Mouse (Mus musculus) right cerebral cortex, postnatal 14 days (tissue): ENCODE results near the gene Nkx2-1.
"Not testable (repeated sequence)": the region's sequence is repeated elsewhere in the genome, so short reads cannot be mapped to it uniquely, and the experiment has no call there.

Experiments used
- DNase-seq: peaks from one replicate; pipeline ENCODE4 v3.0.0; 2022

Gene Nkx2-1

GRCm38 (mm10) chr12:56536884-56537265, at the start of gene Nkx2-1:
Nkx2-1 (minus strand) TSS chr12:56536908.
- DNase-seq: no peak

DNA sequence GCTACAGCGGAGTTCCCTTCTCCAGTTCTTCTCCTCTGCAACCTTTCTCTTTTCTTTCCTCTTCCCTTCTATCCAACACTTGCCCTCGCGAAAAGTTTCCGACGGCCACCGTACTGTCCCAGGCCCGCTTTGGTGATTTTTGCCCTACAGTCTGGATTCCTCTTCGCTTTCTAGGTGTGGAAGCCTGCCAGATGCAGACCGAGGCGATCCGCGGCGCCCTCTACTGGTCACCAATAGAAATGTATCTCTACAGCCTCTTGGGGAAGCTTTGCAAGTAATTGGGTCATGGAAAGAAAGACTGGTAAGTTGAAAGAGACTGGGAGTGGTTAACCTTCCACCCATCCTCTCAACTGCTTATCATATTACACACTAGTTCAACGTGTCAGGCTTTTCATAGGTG, 4.4 kb upstream of the Nkx2-1 start:
- peak; percentile 77 for DNase-seq

DNA sequence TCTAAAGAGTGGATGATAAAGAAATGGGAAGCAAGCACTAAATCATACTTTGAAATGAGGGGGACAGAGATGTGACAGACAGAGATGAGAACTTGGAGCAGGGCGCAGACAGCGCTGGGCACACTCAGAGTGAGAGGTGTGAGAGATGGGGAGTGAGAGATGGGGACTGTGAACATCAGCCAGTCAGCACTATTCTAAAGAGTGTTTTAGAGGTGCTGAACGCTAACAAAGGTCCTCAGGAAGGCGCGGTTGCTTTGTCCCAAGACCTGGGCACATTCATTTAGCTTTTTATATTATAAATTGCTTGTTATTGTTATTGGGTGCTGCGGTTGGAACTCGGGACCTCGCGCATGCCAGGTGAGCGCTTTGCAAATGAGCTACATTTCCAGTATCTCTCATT, 3.9 kb upstream of the Nkx2-1 start:
- DNase-seq: no peak

GRCm38 (mm10) chr12:56538601-56539000, 1.9 kb upstream of the Nkx2-1 start:
- DNase-seq: no peak

DNA sequence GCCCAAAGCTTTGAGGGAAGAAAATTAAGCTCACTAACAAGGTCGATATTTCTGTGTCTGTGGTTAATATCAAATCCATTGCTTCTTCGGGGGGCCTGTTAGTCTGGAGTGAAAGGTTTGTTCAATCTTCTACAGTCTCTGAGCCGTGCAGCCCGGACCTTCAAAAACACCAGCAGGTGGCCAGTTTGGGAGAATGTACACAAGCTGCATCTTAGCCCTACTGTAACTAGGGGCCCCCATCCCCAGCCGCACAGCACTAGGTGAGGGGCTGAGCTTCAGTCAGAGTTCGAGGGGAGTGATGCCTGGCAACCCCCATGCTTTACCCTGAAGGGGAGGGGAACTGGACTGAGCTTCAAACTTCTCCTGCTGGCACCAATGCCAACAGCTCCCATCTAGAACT, 1.2 kb upstream of the Nkx2-1 start:
- no peak for DNase-seq

DNA sequence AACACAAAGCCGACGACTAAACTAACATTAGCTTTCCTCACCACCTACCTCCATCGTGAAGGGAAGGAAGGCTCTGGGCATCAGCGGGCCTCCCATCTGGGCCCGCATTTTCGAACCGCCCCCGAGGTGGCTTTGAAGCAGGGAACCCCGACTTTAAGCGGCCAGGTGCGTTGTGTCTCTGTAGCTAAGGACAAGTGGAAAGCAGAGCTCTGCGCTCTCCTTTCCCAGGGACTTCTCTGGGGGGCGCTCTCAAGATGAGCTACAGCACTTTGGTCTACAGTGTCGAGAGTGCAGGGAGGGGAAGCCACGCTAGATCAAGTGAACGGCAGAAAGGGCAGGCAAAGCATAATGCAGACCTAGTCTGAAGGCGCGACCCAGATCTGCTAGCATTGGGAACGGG, 634 bp upstream of the Nkx2-1 start:
- DNase-seq: no peak

- no peak for DNase-seq
These were observed 379 bp downstream of the Nkx2-1 start for GRCm38 (mm10) chr12:56536174-56536883.

DNA sequence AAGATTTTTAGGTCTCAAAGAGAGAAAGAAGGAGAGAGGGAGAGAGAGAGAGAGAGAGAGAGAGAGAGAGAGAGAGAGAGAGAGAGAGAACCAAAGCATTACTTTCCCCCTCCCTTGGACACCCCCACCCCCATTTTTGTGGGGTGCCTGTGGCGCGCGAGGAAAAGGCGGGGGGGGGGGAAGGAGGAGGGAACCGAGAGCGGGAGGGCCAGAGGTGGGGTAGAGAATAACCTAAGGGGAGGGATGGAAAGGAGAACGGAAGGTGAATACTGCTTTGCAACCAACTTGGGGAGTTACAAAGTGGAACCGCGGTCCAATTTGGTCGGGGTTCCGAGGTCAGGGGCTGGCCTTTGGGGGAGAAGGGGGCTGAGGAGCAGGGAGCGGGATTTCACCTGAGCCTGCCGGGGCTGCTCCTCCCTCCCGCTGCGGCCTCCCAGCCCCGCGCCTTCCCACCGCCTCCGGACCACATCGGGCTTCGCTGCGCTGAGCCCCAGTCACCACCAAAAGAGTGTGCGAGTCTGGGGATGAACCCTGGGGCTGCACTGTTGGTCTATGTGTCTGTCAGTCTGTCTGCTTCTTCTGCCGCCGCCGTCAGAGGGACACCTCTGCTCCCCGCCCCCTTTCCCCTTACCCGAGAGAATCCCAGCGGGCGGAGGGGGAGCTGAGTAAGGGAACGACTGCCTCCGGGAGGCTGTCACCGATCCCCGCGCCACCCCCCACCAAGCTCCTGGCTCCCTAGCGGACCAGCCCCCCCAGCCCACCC, 1.1 kb downstream of the Nkx2-1 start:
- DNase-seq: no peak

DNA sequence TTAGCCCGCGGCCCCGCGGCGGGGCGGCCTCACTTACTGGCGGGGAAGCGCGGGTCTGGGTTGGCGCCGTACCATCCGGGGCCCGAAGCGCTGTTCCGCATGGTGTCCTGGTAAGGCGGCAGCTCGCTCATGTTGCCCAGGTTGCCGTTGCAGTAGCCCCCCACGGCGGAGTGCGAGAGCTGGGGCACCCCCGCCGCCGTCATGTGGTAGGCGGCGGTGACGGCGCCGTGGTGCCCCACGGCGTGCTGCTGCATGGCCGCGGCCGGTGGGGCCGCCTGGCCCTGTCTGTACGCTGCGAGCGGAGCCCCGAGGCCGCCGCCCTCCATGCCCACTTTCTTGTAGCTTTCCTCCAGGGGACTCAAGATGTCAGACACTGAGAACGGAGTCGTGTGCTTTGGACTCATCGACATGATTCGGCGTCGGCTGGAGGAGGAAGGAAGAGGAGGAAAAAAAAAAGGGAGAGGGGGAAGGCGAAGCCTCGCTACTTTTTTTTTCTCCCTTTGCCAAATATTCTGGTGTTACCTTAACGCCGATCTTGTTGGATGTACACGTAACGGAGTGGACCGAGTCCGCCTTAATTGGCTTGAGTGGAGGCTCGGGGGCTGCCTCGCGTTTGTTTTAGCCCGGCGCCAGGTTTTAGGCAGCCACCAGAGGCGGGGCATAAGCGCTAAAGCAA, 1.9 kb downstream of the Nkx2-1 start:
- no peak for DNase-seq

DNA sequence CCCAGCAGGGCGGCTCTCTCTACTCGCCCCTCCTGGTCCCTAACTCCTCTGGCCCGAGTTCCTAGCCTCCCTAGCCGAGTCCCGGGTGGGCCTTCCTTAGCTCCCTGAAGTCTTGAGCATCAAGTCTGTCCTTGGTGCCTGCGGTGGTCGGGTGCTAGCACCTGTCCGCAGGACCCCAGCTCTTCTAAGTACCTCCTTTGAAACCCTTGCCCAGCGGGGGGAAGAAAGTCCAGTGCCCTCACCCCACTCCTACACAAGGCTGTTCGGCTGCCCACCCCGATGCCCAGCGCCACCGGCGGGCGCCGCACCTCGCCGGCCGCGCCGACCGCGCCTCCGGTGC, 2.4 kb downstream of the Nkx2-1 start:
- DNase-seq: no peak

GRCm38 (mm10) chr12:56533501-56534310, 3.0 kb downstream of the Nkx2-1 start:
- no peak for DNase-seq

DNA sequence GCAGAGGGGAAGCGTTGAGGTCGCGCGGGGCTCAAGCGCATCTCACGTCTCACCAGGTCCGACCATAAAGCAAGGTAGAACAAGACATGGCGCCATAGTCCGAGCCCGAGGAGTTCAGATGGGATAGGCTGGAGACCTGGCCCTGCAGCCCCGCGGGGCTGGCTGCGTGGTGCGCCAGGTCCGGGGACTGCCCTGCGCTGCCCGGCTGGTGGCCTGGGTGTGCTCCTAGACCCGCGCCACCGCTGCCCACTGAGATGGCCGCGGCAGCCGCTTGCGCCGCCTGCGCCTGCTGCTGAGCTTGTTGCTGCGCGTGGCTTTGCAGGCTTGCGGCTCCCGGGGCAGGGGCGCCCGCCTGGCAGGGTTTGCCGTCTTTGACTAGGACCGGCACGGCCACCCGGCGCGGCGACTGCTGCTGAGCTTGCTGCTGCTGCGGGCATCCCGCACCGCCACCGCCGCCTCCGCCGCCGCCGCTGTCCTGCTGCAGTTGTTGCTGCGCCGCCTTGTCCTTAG, 3.7 kb downstream of the Nkx2-1 start:
- no peak for DNase-seq

- no peak for DNase-seq
These were observed 4.6 kb downstream of the Nkx2-1 start for GRCm38 (mm10) chr12:56532142-56532541.

GRCm38 (mm10) chr12:56531051-56531620, 5.6 kb downstream of the Nkx2-1 start:
- DNase-seq: no peak

- DNase-seq: no peak
These were observed 6.8 kb downstream of the Nkx2-1 start for GRCm38 (mm10) chr12:56529931-56530330.

GRCm38 (mm10) chr12:56528881-56529681, 7.6 kb downstream of the Nkx2-1 start:
- DNase-seq: no peak

DNA sequence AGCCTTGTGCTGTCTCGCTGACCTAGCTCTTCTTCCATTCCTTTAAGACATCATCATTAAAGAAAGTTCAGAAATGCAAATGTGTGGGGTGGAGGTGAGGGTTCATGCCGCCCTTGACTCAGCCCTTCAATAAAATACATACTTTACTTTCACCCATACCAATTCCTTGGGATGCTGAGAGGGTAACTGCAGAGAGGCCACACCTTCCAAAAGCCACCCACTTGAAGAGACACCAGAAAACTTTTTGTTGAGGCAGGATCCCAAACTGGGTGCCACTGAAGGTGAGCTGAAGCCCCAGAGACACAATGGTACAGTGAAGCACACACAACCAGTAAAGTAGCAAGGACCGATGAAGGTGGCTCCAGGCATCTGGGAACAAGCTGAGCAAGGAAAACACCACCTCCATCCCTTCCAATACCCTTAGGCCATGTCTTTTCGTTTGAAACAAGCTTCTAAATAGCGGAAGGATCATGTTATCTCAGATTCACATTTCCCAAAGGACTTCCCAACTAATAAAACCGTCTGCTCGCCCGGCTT, 8.6 kb downstream of the Nkx2-1 start:
- DNase-seq: no peak

DNA sequence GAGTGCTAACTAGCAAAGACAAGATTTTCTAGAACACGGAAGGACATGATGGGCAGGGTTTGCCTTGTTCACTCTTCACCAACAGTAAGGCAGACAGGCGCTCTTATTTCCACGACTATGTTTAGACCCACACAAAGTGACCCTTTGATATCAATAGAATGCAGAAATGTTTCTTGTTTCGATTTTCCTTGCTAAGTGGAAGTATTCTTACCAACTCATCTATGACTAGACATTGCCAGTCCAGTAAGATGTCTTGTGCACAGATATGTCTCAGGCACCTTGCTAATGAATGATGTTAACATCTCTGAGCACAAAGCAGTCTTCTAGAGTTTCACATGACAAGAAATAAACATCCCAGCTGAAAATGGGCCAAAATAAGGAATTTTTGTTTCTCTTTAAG, 9.6 kb downstream of the Nkx2-1 start:
- no peak for DNase-seq

DNA sequence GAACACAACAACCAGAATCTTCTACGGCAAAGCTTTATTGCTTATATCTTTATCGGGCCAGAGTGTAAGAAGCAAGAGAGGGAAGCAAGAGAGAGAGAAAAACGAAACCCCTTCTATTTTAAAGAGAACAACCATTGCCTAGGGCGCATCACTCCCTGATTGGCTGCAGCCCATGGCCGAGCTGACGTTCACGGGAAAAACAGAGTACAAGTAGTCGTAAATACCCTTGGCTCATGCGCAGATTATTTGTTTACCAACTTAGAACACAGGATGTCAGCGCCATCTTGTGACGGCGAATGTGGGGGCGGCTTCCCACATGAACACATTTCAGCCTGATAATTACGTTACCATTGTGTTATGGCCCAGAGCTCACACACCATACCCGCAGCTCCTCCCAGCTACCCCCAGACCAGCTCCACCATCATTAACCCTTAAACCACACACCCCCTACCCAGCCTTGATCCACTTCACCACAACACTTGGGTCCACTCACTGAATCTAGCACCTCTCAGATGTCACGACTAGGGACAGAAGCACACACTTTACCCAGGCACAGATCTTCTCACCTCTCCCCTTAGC, 11.4 kb downstream of the Nkx2-1 start:
- not testable (repeated sequence) for DNase-seq

GRCm38 (mm10) chr12:56524201-56524600, 12.5 kb downstream of the Nkx2-1 start:
- no peak for DNase-seq

GRCm38 (mm10) chr12:56522191-56522590, 14.5 kb downstream of the Nkx2-1 start:
- no peak for DNase-seq
